Mouse (Mus musculus) spleen, adult 2 months (tissue): ENCODE results near the gene Supt6. TPM values are rescaled to one million over a fixed set of nuclear protein-coding genes. Genes with fewer than 3 reads are reported as not detected.
A peak's percentile ranks its signal among the peaks of the same experiment; 100 is the strongest.

ENCODE experiments used
- DNase-seq, 2 experiments: peaks; one replicate each; pipeline versions ENCODE4 v3.0.0 to v3.0.0-alpha.2; 2012 to 2021; ENCODE audit warnings: low spot score in 2 of 2, low read depth in 1 of 2
- H3K27ac ChIP-seq: fragments of 200-500 bp; 2 replicates; pipeline ENCODE4 v1.5.1; 2012; ENCODE audit warnings: low read length, inconsistent platforms; ENCODE audit not compliant: insufficient read depth
- H3K27me3 ChIP-seq: fragments of 200-500 bp; 2 replicates; pipeline ENCODE4 v1.6.1; 2012; ENCODE audit warnings: mild to moderate bottlenecking, moderate library complexity, low read length, inconsistent platforms; ENCODE audit not compliant: control insufficient read depth, insufficient read depth
- H3K36me3 ChIP-seq: fragments of 200-500 bp; 2 replicates; pipeline ENCODE4 v1.6.1; 2012; ENCODE audit warnings: mild to moderate bottlenecking, low read length, inconsistent platforms; ENCODE audit not compliant: control insufficient read depth, insufficient read depth
- H3K4me1 ChIP-seq: fragments of 200-500 bp; 2 replicates; pipeline ENCODE4 v1.6.1; 2011; ENCODE audit warnings: inconsistent platforms; ENCODE audit not compliant: control insufficient read depth, insufficient read depth, insufficient read length
- H3K4me3 ChIP-seq: fragments of 200-500 bp; 2 replicates; pipeline ENCODE4 v1.5.1; 2011; ENCODE audit warnings: mild to moderate bottlenecking, inconsistent platforms; ENCODE audit not compliant: insufficient read depth, insufficient read length; ENCODE audit errors: extremely low read depth
- CTCF ChIP-seq: fragments of 200-500 bp; IDR thresholded peaks from 2 replicates; pipeline ENCODE4 v1.5.1; 2011; ENCODE audit warnings: mild to moderate bottlenecking, inconsistent platforms; ENCODE audit not compliant: insufficient read depth, insufficient read length, insufficient replicate concordance; ENCODE audit errors: extremely low read depth
- POLR2A ChIP-seq: fragments of 200-500 bp; IDR thresholded peaks from 2 replicates; pipeline ENCODE4 v1.6.1; 2011; ENCODE audit warnings: low read depth, low read length, inconsistent platforms
- WGBS: fragments of 180-500 bp; shearing (Covaris S2); methylation state at CpG from one replicate; pipeline ENCODE4 v1.1.7; 2018; 5-methylcytosine and 5-hydroxymethylcytosine counted together
- polyA plus RNA-seq: library from polyadenylated mRNA; depleted of rRNA; stranded (reverse); fragments of >200 nt; gene quantifications from 2 replicates; pipeline ENCODE4 v1.2.3, GENCODE M21; 2012

Gene Supt6
- polyA plus RNA-seq, 1 experiment, result 20.2 TPM

DNA sequence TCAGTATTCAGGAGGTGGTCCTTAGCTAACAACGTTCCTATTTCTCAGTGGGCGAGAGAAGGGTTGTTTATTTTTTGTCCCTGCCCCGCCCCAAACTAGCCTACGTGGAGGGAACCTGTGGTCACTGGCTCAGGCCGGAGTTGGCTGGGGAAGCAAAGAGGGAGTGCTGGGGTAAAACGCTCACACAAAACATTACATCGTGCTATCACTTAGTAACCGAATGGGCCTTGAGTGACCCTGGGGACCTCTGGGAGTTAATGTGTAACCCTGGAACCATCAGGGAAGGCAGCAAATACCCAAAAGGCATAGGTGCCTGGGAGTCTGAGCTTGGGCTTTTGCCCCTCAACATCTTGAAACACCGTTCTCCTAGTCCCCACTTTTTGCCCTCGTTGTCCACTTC is 68.3 kb downstream of the Supt6 start:
- no peaks in the 10 kb centered on the region for H3K27me3 ChIP-seq
- H3K36me3 ChIP-seq, result peaks cover 17% of the 10 kb centered on the region
- 1% methylated on average over 10 of the region's 10 CpGs for WGBS
- peaks cover 8% of the 10 kb centered on the region for H3K4me1 ChIP-seq
- DNase-seq, result no peak
- TF ChIP-seq CTCF, result no peak
- H3K27ac ChIP-seq, result peak overlapping the region; percentile 96; the same call in 1 of the 2 replicates
- peak overlapping the region; percentile 92 for H3K4me3 ChIP-seq

DNA sequence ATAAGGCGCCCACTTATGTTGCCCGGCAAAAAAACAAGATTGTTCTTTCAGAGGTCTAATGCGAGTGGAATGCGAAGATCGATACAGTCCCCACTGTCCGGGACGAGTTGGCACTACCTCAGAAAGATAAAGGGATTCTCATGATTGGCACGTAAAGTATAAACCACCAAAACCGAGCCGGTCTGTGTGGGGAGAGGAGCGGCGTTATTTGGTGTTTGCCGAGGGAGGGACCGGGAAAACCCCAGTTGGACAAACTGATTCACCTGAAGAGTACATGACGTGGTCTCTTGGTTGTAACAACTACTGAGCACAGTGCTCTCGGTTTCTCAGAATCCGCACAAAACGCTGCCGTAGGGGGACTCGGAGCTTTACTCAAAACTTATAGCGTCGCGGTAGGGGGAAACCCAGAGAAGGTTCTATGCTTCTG is 68.9 kb downstream of the Supt6 start:
- peaks cover 15% of the 10 kb centered on the region for H3K36me3 ChIP-seq
- H3K4me3 ChIP-seq, result peak overlapping the region; percentile 92
- peaks cover 8% of the 10 kb centered on the region for H3K4me1 ChIP-seq
- peak overlapping the region; percentile 96 for H3K27ac ChIP-seq
- no peaks in the 10 kb centered on the region for H3K27me3 ChIP-seq
- DNase-seq, result no peak
- under 1% methylated on average over 23 of the region's 23 CpGs for WGBS
- no peak for TF ChIP-seq CTCF
- no peak for TF ChIP-seq POLR2A

DNA sequence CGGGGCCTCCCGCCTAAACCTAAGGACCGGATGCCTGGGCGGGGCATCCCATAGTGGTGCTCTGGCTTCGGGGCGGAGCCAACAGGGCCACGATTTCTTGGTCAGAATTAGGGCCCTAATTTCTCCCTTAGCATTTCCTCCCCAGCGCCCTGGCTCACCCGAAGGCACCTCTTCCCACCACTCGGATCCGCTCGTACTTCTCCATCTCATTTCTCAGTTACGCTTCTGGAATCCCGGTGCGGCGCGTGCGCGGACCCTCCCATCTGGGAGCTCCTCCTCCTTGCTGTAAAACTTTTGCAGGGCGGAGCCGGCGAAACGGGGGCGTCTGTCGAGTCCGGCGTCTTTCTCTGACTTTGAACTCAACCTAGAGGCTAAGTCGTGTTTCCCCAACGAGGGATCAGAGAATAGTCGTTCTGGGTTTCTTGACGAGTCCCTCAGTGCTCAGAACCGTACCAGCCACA is 69.4 kb downstream of the Supt6 start, which contains the start of the genes Nek8 and Tlcd1:
Gene Nek8 (minus strand): TSS at position 274 of the 461 bp plus-strand sequence.
Gene Tlcd1 (plus strand): TSS at position 310 of the 461 bp plus-strand sequence.
- under 1% methylated on average over 32 of the region's 32 CpGs for WGBS
- H3K27me3 ChIP-seq, result no peaks in the 10 kb centered on the region
- H3K4me3 ChIP-seq, result peak within 1 kb of the TSS; percentile 92
- peak; percentile 81 to 91 for DNase-seq
- H3K27ac ChIP-seq, result peak within 1 kb of the TSS; percentile 96
- peaks cover 8% of the 10 kb centered on the region for H3K4me1 ChIP-seq
- TF ChIP-seq POLR2A, result no peak
- no peak for TF ChIP-seq CTCF
- peaks cover 14% of the 10 kb centered on the region for H3K36me3 ChIP-seq

DNA sequence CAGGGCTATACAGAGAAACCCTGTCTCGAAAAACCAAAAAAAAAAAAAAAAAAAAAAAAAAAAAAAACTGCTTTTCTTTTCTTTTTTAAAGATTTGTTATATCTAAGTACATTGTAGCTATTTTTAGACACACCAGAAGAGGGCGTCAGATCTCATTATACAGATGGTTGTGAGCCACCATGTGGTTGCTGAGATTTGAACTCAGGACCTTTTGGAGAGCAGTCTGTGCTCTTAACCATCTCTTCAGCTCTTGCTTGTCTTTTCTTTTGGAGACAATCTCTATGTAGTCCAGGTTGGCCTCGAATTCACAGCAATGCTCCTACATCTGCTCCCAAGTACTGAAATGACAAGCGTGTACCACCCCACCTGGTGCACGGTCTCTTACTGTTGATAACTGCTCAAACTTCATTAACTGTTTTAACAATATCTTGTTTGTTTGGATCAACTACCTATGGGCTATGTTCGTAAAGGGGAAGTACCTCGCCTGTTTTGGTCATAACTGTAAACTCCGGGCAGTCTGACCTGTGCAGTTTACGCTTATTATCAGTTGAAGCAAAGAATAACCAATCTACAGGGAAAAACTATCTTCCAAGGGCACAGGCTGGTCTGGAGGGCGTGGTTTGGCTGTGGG is 69.9 kb downstream of the Supt6 start:
- Histone ChIP-seq H3K27ac (peak overlapping the region; percentile 96), H3K4me1 (peaks cover 8% of the 10 kb centered on the region), H3K27me3 (no peaks in the 10 kb centered on the region), H3K36me3 (peaks cover 11% of the 10 kb centered on the region), H3K4me3 (no peak overlapping the region)
- whole genome bisulfite sequencing, result 2% methylated on average over 10 of the region's 10 CpGs
- no peak for TF ChIP-seq CTCF
- TF ChIP-seq POLR2A, result no peak
- DNase-seq, result peak in 1 of 2 experiments; percentile 34

DNA sequence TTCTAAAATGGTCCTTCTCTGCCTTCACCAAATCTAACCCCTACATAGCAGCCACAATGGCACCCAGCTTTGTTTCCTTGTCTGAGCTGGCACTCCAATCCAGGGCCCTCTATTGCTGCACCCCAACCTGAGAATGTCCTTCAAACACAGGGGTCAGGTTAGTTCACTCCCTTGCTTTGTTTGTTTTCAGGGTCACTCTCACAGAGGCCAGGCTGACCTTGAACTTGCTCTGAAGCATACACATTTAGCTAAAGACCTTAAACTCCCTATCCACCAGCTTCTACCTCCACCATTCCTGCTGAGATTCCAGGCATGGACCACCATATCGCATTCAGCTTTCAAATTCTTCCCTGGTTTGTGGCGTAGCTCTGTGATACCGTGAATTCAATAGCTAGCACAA is 71.3 kb downstream of the Supt6 start:
- DNase-seq, result no peak
- TF ChIP-seq CTCF (no peak), POLR2A (no peak)
- 88% methylated on average over 3 of the region's 3 CpGs for WGBS
- Histone ChIP-seq H3K4me3 (no peak overlapping the region), H3K27me3 (no peaks in the 10 kb centered on the region), H3K4me1 (peaks cover 12% of the 10 kb centered on the region), H3K27ac (no peak overlapping the region), H3K36me3 (0 out of 2 replicates have a peak, but pooled peaks cover under 1% of the 10 kb centered on the region)

DNA sequence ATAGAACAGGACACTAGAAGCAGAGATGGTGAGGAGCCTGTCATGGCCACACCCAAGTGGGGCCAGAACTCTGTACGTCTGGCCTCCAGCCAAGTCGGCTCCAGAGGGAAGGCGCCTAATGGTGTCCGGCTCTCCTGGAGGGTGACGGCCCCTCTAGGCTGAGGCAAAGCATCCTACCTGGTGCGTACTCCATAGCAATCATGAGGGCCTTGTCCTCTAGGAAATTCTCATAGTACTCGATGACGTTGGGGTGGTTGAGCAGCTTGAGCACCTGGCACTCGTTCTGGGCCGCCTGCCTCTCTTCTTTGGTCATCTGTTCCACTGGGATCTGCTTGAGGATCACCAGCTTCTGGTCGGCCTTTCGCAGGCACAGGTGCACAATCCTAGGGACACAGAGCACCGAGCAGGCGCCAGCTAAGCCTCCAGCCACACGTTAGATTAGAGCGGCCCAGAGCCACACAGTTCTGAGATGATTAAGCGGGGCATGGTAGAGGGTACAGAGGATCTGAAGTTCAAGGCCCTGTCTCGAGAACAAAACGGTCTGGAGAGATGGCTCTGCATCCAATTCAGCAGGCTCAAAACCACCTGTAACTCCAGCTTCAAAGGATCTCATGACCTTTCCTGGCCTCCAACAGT is 72.9 kb downstream of the Supt6 start:
- H3K4me1 ChIP-seq, result peaks cover 10% of the 10 kb centered on the region
- no peak for TF ChIP-seq CTCF
- TF ChIP-seq POLR2A, result no peak
- WGBS, result 94% methylated on average over 19 of the region's 19 CpGs
- H3K27ac ChIP-seq, result no peak overlapping the region
- no peak for DNase-seq
- no peaks in the 10 kb centered on the region for H3K27me3 ChIP-seq
- no peaks in the 10 kb centered on the region for H3K36me3 ChIP-seq
- H3K4me3 ChIP-seq, result no peak overlapping the region
